Mouse (Mus musculus) liver, embryonic 16.5 days (tissue): ENCODE results near the gene Exosc6. TPM values are rescaled to one million over a fixed set of nuclear protein-coding genes. Genes with fewer than 3 reads are reported as not detected.
A peak's percentile ranks its signal among the peaks of the same experiment; 100 is the strongest.
"Not testable (repeated sequence)": the region's sequence is repeated elsewhere in the genome, so short reads cannot be mapped to it uniquely, and the experiment has no call there.

Source experiments
- ATAC-seq: fragments of 200-750 bp; cut with Nextera tagmentation; 2 replicates; pipeline ENCODE4 v1.8.0; 2017; ENCODE audit warnings: low read depth, mild to moderate bottlenecking, moderate number of reproducible peaks, moderate library complexity
- H3K27ac ChIP-seq: fragments of 300-500 bp; sonication (generic); 2 replicates; pipeline ENCODE4 v1.5.1; 2014; ENCODE audit warnings: mild to moderate bottlenecking, low read length
- H3K27me3 ChIP-seq: fragments of 300-500 bp; sonication (generic); 2 replicates; pipeline ENCODE4 v1.6.1; 2014; ENCODE audit warnings: low read depth, low read length, mixed read lengths; ENCODE audit not compliant: control insufficient read depth, insufficient read depth
- H3K36me3 ChIP-seq: fragments of 300-500 bp; sonication (generic); 2 replicates; pipeline ENCODE4 v1.6.1; 2014; ENCODE audit warnings: mild to moderate bottlenecking; ENCODE audit not compliant: control insufficient read depth, insufficient read depth
- H3K4me1 ChIP-seq: fragments of 300-500 bp; sonication (generic); 2 replicates; pipeline ENCODE4 v1.6.1; 2014; ENCODE audit warnings: low read depth, low read length, mixed read lengths; ENCODE audit not compliant: control insufficient read depth
- H3K4me2 ChIP-seq: fragments of 300-500 bp; sonication (generic); 2 replicates; pipeline ENCODE4 v1.6.1; 2014; ENCODE audit warnings: low read depth, low read length, mixed read lengths
- H3K4me3 ChIP-seq: fragments of 300-500 bp; sonication (generic); 2 replicates; pipeline ENCODE4 v1.5.1; 2014; ENCODE audit warnings: low read depth, mild to moderate bottlenecking, low read length
- H3K9ac ChIP-seq: fragments of 300-500 bp; sonication (generic); 2 replicates; pipeline ENCODE4 v1.6.1; 2014; ENCODE audit warnings: low read depth, low read length
- H3K9me3 ChIP-seq: fragments of 300-500 bp; sonication (generic); replicated peaks from 2 replicates; pipeline ENCODE4 v1.6.1; 2016; ENCODE audit warnings: low read length; ENCODE audit not compliant: control insufficient read depth
- WGBS: fragments of 180-500 bp; shearing (Covaris S2); extraction: QIAGEN DNeasy Blood & Tissue Kit; methylation state at CpG from one replicate; pipeline ENCODE4 v1.1.7; 2014; ENCODE audit not compliant: insufficient replicate concordance; 5-methylcytosine and 5-hydroxymethylcytosine counted together
- polyA plus RNA-seq: library from polyadenylated mRNA; unstranded; fragments of >200 nt; fragmentation: Nextera tagmentation; extraction: Ambion mirVana; gene quantifications from 2 replicates; pipeline ENCODE4 v1.2.1, GENCODE M21; 2015

Gene Exosc6
- polyA plus RNA-seq, 1 experiment from 2014 or later: not detected

GRCm38 (mm10) chr8:111067439-111067838, 11.3 kb downstream of the Exosc6 start:
- 36% methylated on average over 10 of the region's 10 CpGs for WGBS
- Histone ChIP-seq H3K4me2 (no peak overlapping the region), H3K27ac (no peak overlapping the region), H3K27me3 (no peaks in the 10 kb centered on the region), H3K4me1 (no peaks in the 10 kb centered on the region; the same call in 1 of the 2 replicates), H3K9ac (no peak overlapping the region), H3K4me3 (no peak overlapping the region), H3K36me3 (no peaks in the 10 kb centered on the region), H3K9me3 (no peaks in the 10 kb centered on the region)
- ATAC-seq: no peak

DNA sequence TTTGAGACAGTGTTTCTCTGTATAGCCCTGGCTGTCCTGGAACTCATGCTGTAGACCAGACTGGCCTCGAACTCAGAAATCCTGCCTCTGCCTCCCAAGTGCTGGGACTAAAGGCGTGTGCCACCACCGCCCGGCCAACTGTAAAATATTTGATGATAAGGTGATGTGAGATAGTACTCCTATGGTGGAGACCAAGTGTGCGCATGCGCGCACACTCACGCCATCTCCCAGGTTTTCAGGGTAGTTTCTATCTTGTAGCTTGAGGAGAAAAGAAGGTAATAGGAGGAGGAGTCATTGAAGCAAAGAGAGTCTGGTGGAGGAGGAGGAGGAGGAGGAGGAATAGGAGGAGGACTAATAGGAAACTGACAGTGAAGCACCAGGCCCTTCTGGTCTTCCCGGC, 12.5 kb downstream of the Exosc6 start:
- not testable (repeated sequence) for H3K36me3 ChIP-seq, H3K9me3 ChIP-seq, H3K4me3 ChIP-seq, H3K4me1 ChIP-seq, ATAC-seq, H3K27me3 ChIP-seq, H3K9ac ChIP-seq, H3K27ac ChIP-seq, H3K4me2 ChIP-seq
- WGBS: 62% methylated on average over 9 of the region's 9 CpGs

- H3K9ac ChIP-seq: no peak overlapping the region
- 69% methylated on average over 3 of the region's 3 CpGs for WGBS
- H3K27ac ChIP-seq: no peak overlapping the region
- no peaks in the 10 kb centered on the region for H3K36me3 ChIP-seq
- no peaks in the 10 kb centered on the region for H3K4me1 ChIP-seq
- H3K27me3 ChIP-seq: no peaks in the 10 kb centered on the region; the same call in 1 of the 2 replicates
- H3K4me2 ChIP-seq: no peak overlapping the region
- no peak for ATAC-seq
- H3K4me3 ChIP-seq: no peak overlapping the region
- H3K9me3 ChIP-seq: no peaks in the 10 kb centered on the region; the same call in 1 of the 2 replicates
Observed at GRCm38 (mm10) chr8:111075926-111076325, 19.8 kb downstream of the Exosc6 start.

- H3K27ac ChIP-seq: no peak overlapping the region
- whole genome bisulfite sequencing: 48% methylated on average over 5 of the region's 5 CpGs
- no peaks in the 10 kb centered on the region for H3K4me1 ChIP-seq
- H3K4me2 ChIP-seq: no peak overlapping the region
- H3K4me3 ChIP-seq: no peak overlapping the region
- H3K27me3 ChIP-seq: no peaks in the 10 kb centered on the region; the same call in none of the 2 replicates
- no peak overlapping the region for H3K9ac ChIP-seq
- no peaks in the 10 kb centered on the region for H3K36me3 ChIP-seq
- no peaks in the 10 kb centered on the region for H3K9me3 ChIP-seq
- ATAC-seq: no peak
Observed at GRCm38 (mm10) chr8:111079461-111079860, 23.3 kb downstream of the Exosc6 start.

GRCm38 (mm10) chr8:111079861-111080271, 23.7 kb downstream of the Exosc6 start:
- no peak overlapping the region for H3K4me2 ChIP-seq
- no peak overlapping the region for H3K9ac ChIP-seq
- H3K4me3 ChIP-seq: no peak overlapping the region
- no peaks in the 10 kb centered on the region for H3K4me1 ChIP-seq
- 0 out of 2 replicates have a peak, but pooled peaks have one; percentile 19 for ATAC-seq
- H3K36me3 ChIP-seq: no peaks in the 10 kb centered on the region
- WGBS: 35% methylated on average over 6 of the region's 6 CpGs
- no peaks in the 10 kb centered on the region for H3K9me3 ChIP-seq
- no peaks in the 10 kb centered on the region; the same call in none of the 2 replicates for H3K27me3 ChIP-seq
- H3K27ac ChIP-seq: no peak overlapping the region

DNA sequence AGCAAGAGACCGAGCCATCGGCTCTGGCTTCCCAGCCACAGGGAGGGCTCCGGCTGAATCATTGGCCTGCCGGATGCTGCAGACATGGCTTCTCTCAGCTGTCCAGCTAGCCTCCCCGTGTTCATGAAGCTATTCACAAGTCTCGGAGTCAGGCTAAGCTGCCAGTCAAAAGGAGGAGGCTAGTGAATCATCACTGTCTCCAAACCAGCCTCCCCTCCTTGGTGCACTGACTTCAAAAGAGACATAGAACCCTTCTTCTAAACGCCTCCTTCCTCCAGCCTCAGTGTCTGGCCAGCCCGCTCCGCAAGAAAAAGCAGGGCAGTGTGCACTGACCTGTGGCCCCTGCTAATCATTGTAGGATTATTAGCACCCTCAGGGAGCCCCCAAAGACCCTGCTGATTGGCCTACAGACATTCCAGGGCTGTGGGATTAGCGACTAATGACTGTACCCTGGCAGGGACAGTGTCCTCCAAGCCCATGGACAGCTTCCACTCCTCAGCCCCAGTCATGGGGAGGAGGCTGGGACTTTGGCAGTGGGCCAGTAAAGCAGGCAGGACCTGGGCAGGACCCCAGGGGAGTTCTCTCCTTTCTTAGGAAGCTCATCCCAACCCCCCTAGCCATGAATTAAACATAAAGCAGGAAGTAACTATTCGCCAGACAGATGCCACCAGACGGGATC, 25.6 kb downstream of the Exosc6 start:
- WGBS: 61% methylated on average over 12 of the region's 12 CpGs

GRCm38 (mm10) chr8:111083936-111084335, 27.8 kb downstream of the Exosc6 start:
- H3K4me3 ChIP-seq, H3K9ac ChIP-seq, H3K4me2 ChIP-seq, H3K27me3 ChIP-seq, H3K36me3 ChIP-seq, H3K9me3 ChIP-seq, ATAC-seq, H3K27ac ChIP-seq, H3K4me1 ChIP-seq: not testable (repeated sequence)
- WGBS: 67% methylated on average over 5 of the region's 5 CpGs

More for the DNA sequence above, 25.6 kb downstream of the Exosc6 start:
- Histone ChIP-seq H3K4me2 (no peak overlapping the region), H3K27ac (no peak overlapping the region), H3K9me3 (no peaks in the 10 kb centered on the region), H3K27me3 (no peaks in the 10 kb centered on the region; the same call in none of the 2 replicates), H3K4me3 (no peak overlapping the region), H3K36me3 (no peaks in the 10 kb centered on the region), H3K4me1 (no peaks in the 10 kb centered on the region), H3K9ac (no peak overlapping the region)
- no peak for ATAC-seq

- no peak overlapping the region for H3K27ac ChIP-seq
- H3K27me3 ChIP-seq: no peaks in the 10 kb centered on the region
- no peak overlapping the region for H3K4me2 ChIP-seq
- no peak overlapping the region for H3K9ac ChIP-seq
- 0% methylated on average over 2 of the region's 2 CpGs for WGBS
- H3K36me3 ChIP-seq: no peaks in the 10 kb centered on the region
- H3K4me3 ChIP-seq: no peak overlapping the region
- peaks cover 7% of the 10 kb centered on the region for H3K4me1 ChIP-seq
- H3K9me3 ChIP-seq: no peaks in the 10 kb centered on the region
- ATAC-seq: no peak
Observed at GRCm38 (mm10) chr8:111090126-111090525, 34.0 kb downstream of the Exosc6 start.

GRCm38 (mm10) chr8:111091706-111092105, 35.6 kb downstream of the Exosc6 start:
- Histone ChIP-seq H3K4me2 (no peak overlapping the region), H3K9ac (no peak overlapping the region), H3K4me1 (peaks cover 10% of the 10 kb centered on the region), H3K27ac (no peak overlapping the region), H3K9me3 (no peaks in the 10 kb centered on the region), H3K27me3 (no peaks in the 10 kb centered on the region), H3K36me3 (no peaks in the 10 kb centered on the region), H3K4me3 (no peak overlapping the region)
- 69% methylated on average over 7 of the region's 7 CpGs for WGBS
- no peak for ATAC-seq
